Mouse (Mus musculus): ENCODE data around the gene Mcub. TPM values are rescaled to one million over a fixed set of nuclear protein-coding genes. Genes with fewer than 3 reads are reported as not detected.

Mcub gene
- polyA plus RNA-seq (2015; fragmentation: Nextera tagmentation; extraction: Ambion mirVana) = 2.1 and 2.8 TPM in 2 replicates

DNA sequence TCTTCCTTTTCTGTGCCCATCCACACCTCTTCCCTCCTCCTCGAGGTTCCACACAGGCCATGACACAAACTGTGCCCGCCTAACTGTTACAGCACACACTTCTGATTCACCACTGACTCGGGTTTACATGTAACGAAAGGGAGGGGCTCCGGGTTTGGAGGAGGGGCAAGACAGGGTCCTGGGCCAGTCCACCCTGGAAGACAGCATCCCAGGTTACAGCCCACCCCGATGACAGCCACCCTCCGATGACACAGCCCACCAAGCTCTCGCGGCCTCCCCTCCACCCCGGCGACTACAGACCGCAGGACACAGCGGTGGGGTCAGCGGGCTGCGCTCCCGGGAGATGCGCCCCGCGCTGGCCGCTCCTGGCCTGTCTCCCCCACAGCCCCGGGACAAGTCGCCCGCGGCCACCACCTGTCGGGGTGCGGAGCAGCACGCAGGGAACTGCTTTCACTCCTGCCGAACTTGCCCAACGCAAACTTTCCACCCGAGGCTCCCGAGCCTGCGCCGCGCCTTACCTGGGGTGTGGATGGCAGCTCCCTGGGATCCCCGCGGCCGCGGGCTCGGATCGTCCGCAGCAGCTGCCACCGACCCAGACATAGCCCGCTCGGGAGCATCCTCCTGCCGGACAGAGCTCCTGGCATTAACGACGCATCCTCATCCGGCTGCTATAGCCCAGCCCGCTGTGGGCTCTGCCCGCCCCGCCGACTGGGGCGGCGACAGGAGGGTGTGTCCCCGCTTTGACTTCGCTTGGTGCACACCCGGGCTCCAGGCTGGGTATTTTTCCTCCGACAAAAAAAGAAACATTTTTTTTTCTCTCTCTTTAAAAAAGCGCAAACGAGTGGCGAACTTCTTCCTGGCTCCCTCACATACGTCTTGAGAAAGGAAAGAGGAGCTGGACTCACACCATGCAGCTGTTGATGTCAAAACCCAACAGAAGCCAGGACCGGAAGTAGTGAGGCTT is at the start of gene Mcub:
Mcub (minus strand) TSS at position 775 of the 964 bp plus-strand sequence.
- peaks cover 23% of the 10 kb centered on the region for H3K27me3 ChIP-seq (ENCODE audit: insufficient read depth, low read length)
- under 1% methylated on average over 63 of the region's 63 CpGs for WGBS
- H3K36me3 ChIP-seq (ENCODE audit: insufficient read depth, low read length) = no peaks in the 10 kb centered on the region
- H3K9ac ChIP-seq (replicated peaks; ENCODE audit: low read length) = peak within 1 kb of the TSS; percentile 61
- no peaks in the 10 kb centered on the region for H3K9me3 ChIP-seq (ENCODE audit: low read length)
- H3K4me2 ChIP-seq (replicated peaks; ENCODE audit: low read depth, low read length) = peak within 1 kb of the TSS; percentile 93
- H3K27ac ChIP-seq (ENCODE audit: low read length) = no peak within 1 kb of the TSS
- ATAC-seq (ENCODE audit: low FRiP score, low TSS enrichment) = peak; percentile 90
- peaks cover 18% of the 10 kb centered on the region for H3K4me1 ChIP-seq (ENCODE audit: insufficient read depth, low read length)
- peak within 1 kb of the TSS; percentile 57 for H3K4me3 ChIP-seq (ENCODE audit: low read length)

- ATAC-seq (ENCODE audit: low FRiP score, low TSS enrichment) = no peak
- Histone ChIP-seq H3K27ac (ENCODE audit: low read length) (no peak overlapping the region), H3K27me3 (ENCODE audit: insufficient read depth, low read length) (no peaks in the 10 kb centered on the region), H3K9ac (replicated peaks; ENCODE audit: low read length) (no peak overlapping the region), H3K36me3 (ENCODE audit: insufficient read depth, low read length) (peaks cover 39% of the 10 kb centered on the region), H3K4me1 (ENCODE audit: insufficient read depth, low read length) (no peaks in the 10 kb centered on the region), H3K9me3 (ENCODE audit: low read length) (no peaks in the 10 kb centered on the region), H3K4me3 (ENCODE audit: low read length) (no peak overlapping the region), H3K4me2 (replicated peaks; ENCODE audit: low read depth, low read length) (no peak overlapping the region)
- WGBS = 71% methylated on average over 2 of the region's 2 CpGs
Measured at GRCm38 (mm10) chr3:130012943-130013342, 42.9 kb upstream of the Mcub start.

GRCm38 (mm10) chr3:130011236-130011635 is 41.2 kb upstream of the Mcub start:
- no peaks in the 10 kb centered on the region for H3K9me3 ChIP-seq (ENCODE audit: low read length)
- H3K27ac ChIP-seq (ENCODE audit: low read length) = no peak overlapping the region
- WGBS = 80% methylated on average over 1 of the region's 1 CpGs
- no peak overlapping the region for H3K4me3 ChIP-seq (ENCODE audit: low read length)
- H3K4me1 ChIP-seq (ENCODE audit: insufficient read depth, low read length) = no peaks in the 10 kb centered on the region
- H3K4me2 ChIP-seq (replicated peaks; ENCODE audit: low read depth, low read length) = no peak overlapping the region
- no peak overlapping the region for H3K9ac ChIP-seq (replicated peaks; ENCODE audit: low read length)
- H3K27me3 ChIP-seq (ENCODE audit: insufficient read depth, low read length) = no peaks in the 10 kb centered on the region
- no peak for ATAC-seq (ENCODE audit: low FRiP score, low TSS enrichment)
- peaks cover 49% of the 10 kb centered on the region for H3K36me3 ChIP-seq (ENCODE audit: insufficient read depth, low read length)

- Histone ChIP-seq H3K4me3 (ENCODE audit: low read length) (no peak overlapping the region), H3K4me1 (ENCODE audit: insufficient read depth, low read length) (no peaks in the 10 kb centered on the region), H3K4me2 (replicated peaks; ENCODE audit: low read depth, low read length) (no peak overlapping the region), H3K27ac (ENCODE audit: low read length) (no peak overlapping the region), H3K36me3 (ENCODE audit: insufficient read depth, low read length) (peaks cover 60% of the 10 kb centered on the region), H3K9ac (replicated peaks; ENCODE audit: low read length) (no peak overlapping the region), H3K9me3 (ENCODE audit: low read length) (no peaks in the 10 kb centered on the region), H3K27me3 (ENCODE audit: insufficient read depth, low read length) (no peaks in the 10 kb centered on the region)
- no peak for ATAC-seq (ENCODE audit: low FRiP score, low TSS enrichment)
- 80% methylated on average over 7 of the region's 7 CpGs for WGBS
Measured at GRCm38 (mm10) chr3:130006141-130006540, 36.1 kb upstream of the Mcub start.

DNA sequence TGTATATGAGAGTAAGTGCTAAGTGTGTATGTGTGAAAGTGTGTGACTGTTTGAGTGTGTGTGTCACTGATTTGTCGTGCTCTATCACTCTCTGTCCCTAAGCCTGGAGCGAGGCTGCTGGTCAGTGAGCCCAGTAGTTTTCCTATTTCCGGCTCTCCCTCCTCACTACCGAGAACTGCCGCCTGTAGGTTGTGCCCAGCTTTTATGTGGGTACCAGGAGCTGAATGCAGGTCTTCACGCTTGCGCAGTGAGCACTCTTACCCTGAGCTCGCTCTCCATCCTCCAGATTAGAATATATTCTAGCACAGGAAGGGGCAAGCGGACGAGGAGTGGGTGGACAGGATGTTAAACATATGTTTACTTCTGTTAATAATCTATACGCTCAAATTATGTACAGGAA is 30.9 kb upstream of the Mcub start:
- H3K9ac ChIP-seq (replicated peaks; ENCODE audit: low read length) = no peak overlapping the region
- no peaks in the 10 kb centered on the region for H3K27me3 ChIP-seq (ENCODE audit: insufficient read depth, low read length)
- no peak for ATAC-seq (ENCODE audit: low FRiP score, low TSS enrichment)
- H3K9me3 ChIP-seq (ENCODE audit: low read length) = no peaks in the 10 kb centered on the region
- H3K36me3 ChIP-seq (ENCODE audit: insufficient read depth, low read length) = peaks cover 69% of the 10 kb centered on the region
- no peak overlapping the region for H3K4me2 ChIP-seq (replicated peaks; ENCODE audit: low read depth, low read length)
- H3K4me3 ChIP-seq (ENCODE audit: low read length) = no peak overlapping the region
- 96% methylated on average over 11 of the region's 11 CpGs for WGBS
- H3K4me1 ChIP-seq (ENCODE audit: insufficient read depth, low read length) = no peaks in the 10 kb centered on the region
- H3K27ac ChIP-seq (ENCODE audit: low read length) = no peak overlapping the region

DNA sequence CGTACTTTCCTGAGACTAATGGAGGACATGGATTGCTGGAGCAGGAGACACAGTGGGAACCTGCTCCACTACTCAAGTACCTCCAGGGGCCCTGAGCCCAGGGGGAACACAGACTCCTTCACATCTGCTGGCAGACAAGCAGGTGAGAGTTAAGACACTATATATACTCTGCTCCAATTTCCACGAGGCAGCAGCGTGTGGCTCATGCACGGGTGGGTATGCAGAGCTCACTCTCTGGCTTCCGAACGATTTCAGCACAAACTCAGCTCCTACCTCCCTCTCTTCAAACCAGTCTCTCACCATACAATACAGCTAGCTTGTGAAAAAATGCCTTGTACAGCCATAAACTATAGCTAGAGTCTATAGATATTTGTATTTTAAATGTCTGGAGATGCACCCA is 28.5 kb upstream of the Mcub start:
- WGBS = 86% methylated on average over 6 of the region's 6 CpGs

DNA sequence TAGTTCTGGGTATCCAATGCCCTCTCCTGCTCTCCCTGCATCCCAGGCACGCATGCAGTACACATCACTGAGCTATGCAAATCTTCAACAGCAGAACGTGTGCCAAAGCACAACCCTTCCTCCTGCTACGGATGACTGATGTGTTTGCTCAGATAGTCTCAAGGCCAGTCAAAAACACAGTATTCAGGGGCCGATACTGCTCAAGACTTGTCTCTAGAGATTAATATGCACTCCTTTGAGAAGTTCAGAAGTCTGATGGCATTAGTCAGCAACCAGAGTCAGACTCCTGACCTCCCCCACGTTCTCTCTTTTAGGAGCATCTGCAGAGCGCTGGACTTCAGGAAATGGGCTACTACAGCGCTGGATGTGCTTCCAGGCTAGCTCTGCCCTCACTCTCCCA is 28.0 kb upstream of the Mcub start:
- H3K4me3 ChIP-seq (ENCODE audit: low read length) = no peak overlapping the region
- H3K9me3 ChIP-seq (ENCODE audit: low read length) = no peaks in the 10 kb centered on the region
- no peak overlapping the region for H3K27ac ChIP-seq (ENCODE audit: low read length)
- H3K4me1 ChIP-seq (ENCODE audit: insufficient read depth, low read length) = no peaks in the 10 kb centered on the region
- H3K9ac ChIP-seq (replicated peaks; ENCODE audit: low read length) = no peak overlapping the region
- no peak overlapping the region for H3K4me2 ChIP-seq (replicated peaks; ENCODE audit: low read depth, low read length)
- no peaks in the 10 kb centered on the region for H3K27me3 ChIP-seq (ENCODE audit: insufficient read depth, low read length)
- WGBS = 69% methylated on average over 7 of the region's 7 CpGs
- ATAC-seq (ENCODE audit: low FRiP score, low TSS enrichment) = no peak
- H3K36me3 ChIP-seq (ENCODE audit: insufficient read depth, low read length) = peaks cover 79% of the 10 kb centered on the region

More for the DNA sequence above, 28.5 kb upstream of the Mcub start:
- Histone ChIP-seq H3K9ac (replicated peaks; ENCODE audit: low read length) (no peak overlapping the region), H3K27ac (ENCODE audit: low read length) (no peak overlapping the region), H3K4me1 (ENCODE audit: insufficient read depth, low read length) (no peaks in the 10 kb centered on the region), H3K4me2 (replicated peaks; ENCODE audit: low read depth, low read length) (no peak overlapping the region), H3K36me3 (ENCODE audit: insufficient read depth, low read length) (peaks cover 77% of the 10 kb centered on the region), H3K9me3 (ENCODE audit: low read length) (no peaks in the 10 kb centered on the region), H3K27me3 (ENCODE audit: insufficient read depth, low read length) (no peaks in the 10 kb centered on the region), H3K4me3 (ENCODE audit: low read length) (no peak overlapping the region)
- no peak for ATAC-seq (ENCODE audit: low FRiP score, low TSS enrichment)

DNA sequence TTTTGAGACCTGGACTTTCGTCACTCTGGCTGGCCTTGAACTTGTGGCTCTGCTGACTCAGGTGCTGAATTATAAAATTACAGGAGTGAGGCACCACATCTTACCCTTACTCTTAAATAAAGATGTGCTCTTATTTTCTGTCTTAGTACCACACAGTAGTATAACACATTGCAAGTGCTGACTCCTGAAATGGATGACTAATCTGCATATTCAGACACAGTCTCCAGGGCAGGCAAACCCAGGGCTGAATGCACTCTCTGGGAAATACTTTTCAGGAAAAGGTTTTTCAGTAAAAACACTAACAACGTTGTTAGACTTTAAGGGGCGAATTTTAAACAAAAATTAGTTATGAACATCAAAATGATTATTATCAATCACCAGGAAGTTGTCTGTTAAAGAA is 27.3 kb upstream of the Mcub start:
- no peak overlapping the region for H3K4me3 ChIP-seq (ENCODE audit: low read length)
- ATAC-seq (ENCODE audit: low FRiP score, low TSS enrichment) = no peak
- WGBS = 83% methylated on average over 3 of the region's 3 CpGs
- no peak overlapping the region for H3K27ac ChIP-seq (ENCODE audit: low read length)
- H3K4me1 ChIP-seq (ENCODE audit: insufficient read depth, low read length) = no peaks in the 10 kb centered on the region
- H3K9me3 ChIP-seq (ENCODE audit: low read length) = no peaks in the 10 kb centered on the region
- no peak overlapping the region for H3K4me2 ChIP-seq (replicated peaks; ENCODE audit: low read depth, low read length)
- H3K36me3 ChIP-seq (ENCODE audit: insufficient read depth, low read length) = peaks cover 81% of the 10 kb centered on the region
- no peaks in the 10 kb centered on the region for H3K27me3 ChIP-seq (ENCODE audit: insufficient read depth, low read length)
- H3K9ac ChIP-seq (replicated peaks; ENCODE audit: low read length) = no peak overlapping the region

DNA sequence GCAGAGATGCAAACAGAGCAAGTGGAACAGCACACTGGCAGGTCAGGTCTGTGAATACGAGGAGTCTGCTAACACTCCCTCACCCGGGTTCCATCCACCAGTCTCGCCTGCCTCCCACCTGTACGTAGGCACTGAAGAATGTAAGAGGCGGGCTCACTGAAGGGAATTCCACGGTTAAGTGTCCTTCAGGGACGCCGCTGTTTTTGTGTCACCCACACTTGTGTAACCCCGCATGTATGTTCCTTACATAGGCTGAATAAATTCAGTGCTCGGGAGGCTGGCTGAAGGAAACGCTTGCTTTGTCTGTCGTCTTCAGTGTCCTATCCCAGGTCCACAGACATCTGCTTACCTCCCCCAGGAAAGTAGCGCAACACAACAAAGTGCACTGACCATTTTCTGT is 17.3 kb upstream of the Mcub start:
- Histone ChIP-seq H3K9ac (replicated peaks; ENCODE audit: low read length) (no peak overlapping the region), H3K9me3 (ENCODE audit: low read length) (no peaks in the 10 kb centered on the region), H3K27me3 (ENCODE audit: insufficient read depth, low read length) (no peaks in the 10 kb centered on the region), H3K4me1 (ENCODE audit: insufficient read depth, low read length) (no peaks in the 10 kb centered on the region), H3K36me3 (ENCODE audit: insufficient read depth, low read length) (peaks cover 87% of the 10 kb centered on the region), H3K27ac (ENCODE audit: low read length) (no peak overlapping the region), H3K4me2 (replicated peaks; ENCODE audit: low read depth, low read length) (no peak overlapping the region), H3K4me3 (ENCODE audit: low read length) (no peak overlapping the region)
- 97% methylated on average over 13 of the region's 13 CpGs for WGBS
- ATAC-seq (ENCODE audit: low FRiP score, low TSS enrichment) = no peak

DNA sequence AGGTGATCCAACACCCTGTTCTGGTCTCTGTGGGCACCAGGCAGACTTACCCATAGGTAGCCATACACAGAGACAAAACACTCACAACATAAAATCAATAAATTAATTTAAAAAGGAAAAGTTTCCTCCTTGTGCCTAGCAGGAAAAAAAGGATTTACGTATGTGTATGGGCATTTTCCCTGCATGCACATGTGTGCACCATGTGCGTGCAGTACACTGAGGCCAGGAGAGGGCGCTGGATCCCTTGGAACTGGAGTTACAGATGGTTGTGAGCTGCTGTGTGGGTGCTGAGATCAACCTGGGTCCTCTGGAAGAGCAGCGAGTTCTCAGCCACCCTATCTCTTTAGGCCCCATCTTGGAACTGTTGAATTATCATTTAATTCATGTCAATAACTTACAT is 15.3 kb upstream of the Mcub start:
- H3K4me3 ChIP-seq (ENCODE audit: low read length) = no peak overlapping the region
- H3K9me3 ChIP-seq (ENCODE audit: low read length) = no peaks in the 10 kb centered on the region
- H3K27me3 ChIP-seq (ENCODE audit: insufficient read depth, low read length) = no peaks in the 10 kb centered on the region
- H3K4me2 ChIP-seq (replicated peaks; ENCODE audit: low read depth, low read length) = no peak overlapping the region
- no peak overlapping the region for H3K9ac ChIP-seq (replicated peaks; ENCODE audit: low read length)
- H3K36me3 ChIP-seq (ENCODE audit: insufficient read depth, low read length) = peaks cover 79% of the 10 kb centered on the region
- H3K4me1 ChIP-seq (ENCODE audit: insufficient read depth, low read length) = no peaks in the 10 kb centered on the region
- no peak for ATAC-seq (ENCODE audit: low FRiP score, low TSS enrichment)
- 92% methylated on average over 4 of the region's 4 CpGs for WGBS
- no peak overlapping the region for H3K27ac ChIP-seq (ENCODE audit: low read length)
